Mouse (Mus musculus) thymus, postnatal 0 days (tissue): ENCODE measurements around the gene Eprs. TPM values are rescaled to one million over a fixed set of nuclear protein-coding genes. Genes with fewer than 3 reads are reported as not detected.
A peak's percentile ranks its signal among the peaks of the same experiment; 100 is the strongest.

ENCODE experiments used
- DNase-seq: peaks from one replicate; pipeline ENCODE4 v3.0.0-alpha.2; 2015; ENCODE audit warnings: low spot score
- polyA plus RNA-seq: library from polyadenylated mRNA; unstranded; fragments of >200 nt; fragmentation: Nextera tagmentation; extraction: Ambion mirVana; gene quantifications from 2 replicates; pipeline ENCODE4 v1.2.1, GENCODE M21; 2015

The Eprs gene
- polyA plus RNA-seq, 1 experiment from 2014 or later, result 89.9 TPM

DNA sequence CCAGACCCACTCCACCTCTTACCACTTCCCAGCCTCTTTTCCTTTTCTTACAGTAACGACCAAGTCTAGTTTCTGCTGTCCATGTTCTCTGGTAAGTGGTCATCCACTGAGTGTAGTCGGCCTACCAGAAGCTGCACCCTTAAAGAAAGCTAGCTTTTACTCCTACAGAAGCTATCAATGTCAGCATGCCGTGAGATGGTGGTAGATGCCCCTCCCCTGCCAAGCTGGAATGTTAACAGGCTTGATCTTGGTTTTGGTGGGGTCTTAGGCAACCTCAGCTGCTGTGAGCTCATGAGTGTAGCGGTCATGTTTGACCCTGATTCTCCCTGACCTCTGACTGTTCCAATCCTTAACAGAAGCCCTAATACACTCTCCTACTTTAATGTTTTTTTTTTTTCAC is 4.6 kb upstream of the Eprs start:
- no peak for DNase-seq

DNA sequence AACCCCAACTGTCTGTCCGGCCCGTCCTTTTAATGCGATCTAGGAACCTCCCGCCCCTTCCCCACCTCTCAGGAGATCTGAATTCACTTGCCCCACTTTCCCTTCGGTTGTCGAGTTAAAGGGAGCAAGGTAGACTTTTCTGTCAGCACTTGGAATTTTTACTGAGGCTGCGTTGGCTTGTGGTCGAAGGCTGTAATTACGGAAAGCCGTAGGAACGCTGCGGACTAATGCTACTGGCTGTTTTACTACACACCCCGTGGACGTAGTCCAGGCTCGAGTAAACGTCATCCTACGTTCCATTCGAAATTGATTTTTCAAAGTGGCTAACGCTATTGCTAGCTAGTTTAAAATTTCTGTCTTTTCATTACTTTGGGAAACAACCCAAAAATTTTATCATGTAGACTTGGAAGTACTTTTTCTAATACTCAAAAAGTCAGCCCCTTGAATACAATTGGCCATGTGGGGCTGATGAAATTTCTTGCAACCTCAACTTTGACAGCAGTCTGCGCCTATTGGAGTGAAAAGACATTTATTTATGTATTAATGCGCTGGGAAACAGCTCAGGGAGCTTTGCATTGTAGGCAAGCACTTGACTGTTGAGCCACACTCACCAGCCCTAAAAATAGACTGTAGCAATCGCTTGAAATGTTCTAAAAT is 810 bp downstream of the Eprs start:
- peak; percentile 40 for DNase-seq

DNA sequence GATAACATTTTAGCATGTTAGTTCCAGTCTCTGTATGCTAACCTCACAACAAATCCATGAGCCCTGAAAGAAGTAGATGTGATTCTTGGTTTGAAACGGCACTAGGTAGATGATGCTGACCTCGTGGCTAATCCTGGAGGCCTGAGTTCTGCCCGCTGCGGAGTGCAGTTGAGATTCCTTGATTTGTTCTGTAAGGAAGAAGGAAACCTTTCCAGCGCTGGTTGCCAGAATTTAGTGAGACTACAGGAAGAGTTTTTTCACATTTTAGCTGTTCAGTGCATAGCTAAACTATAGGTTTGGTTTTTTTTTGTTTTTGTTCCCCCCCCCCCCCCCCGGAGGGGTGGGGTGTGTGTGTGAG is 1.3 kb downstream of the Eprs start:
- DNase-seq, result no peak

DNA sequence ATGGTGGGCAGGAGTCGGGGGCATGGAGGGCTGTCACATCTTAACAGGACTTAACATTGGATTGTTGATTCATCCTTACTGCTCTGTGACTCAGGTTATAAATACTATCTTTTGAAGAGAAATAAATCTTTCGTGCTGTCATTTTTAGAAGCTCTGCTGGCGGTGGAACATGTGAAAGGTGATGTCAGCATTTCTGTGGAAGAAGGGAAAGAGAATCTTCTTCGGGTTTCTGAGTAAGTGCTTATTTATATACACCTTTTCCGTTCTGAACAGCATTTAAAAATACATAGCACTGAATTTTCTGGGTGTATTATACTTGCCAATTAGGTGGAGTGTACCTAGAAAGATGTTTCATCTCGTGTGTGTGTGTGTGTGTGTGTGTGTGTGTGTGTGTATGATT is 4.5 kb downstream of the Eprs start:
- no peak for DNase-seq

DNA sequence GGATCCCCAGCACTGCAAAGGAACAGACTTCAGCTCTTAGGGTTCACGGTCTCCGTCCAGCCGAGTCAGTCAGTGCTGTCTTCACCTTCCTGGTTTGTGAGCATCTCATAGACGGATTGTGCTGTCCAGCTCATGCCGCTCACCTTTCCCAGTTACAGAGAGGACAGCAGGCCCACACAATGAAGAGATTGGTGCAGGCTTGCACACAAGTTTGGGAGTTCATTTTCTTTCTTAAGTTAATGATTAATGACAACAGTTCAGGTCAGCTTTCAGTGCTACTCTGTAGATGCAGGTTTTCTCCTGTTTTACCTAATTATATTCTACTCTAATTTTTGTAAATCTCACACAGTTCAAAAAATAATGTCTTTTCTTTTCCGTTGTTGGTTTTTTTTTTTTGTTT is 7.1 kb downstream of the Eprs start:
- no peak for DNase-seq

DNA sequence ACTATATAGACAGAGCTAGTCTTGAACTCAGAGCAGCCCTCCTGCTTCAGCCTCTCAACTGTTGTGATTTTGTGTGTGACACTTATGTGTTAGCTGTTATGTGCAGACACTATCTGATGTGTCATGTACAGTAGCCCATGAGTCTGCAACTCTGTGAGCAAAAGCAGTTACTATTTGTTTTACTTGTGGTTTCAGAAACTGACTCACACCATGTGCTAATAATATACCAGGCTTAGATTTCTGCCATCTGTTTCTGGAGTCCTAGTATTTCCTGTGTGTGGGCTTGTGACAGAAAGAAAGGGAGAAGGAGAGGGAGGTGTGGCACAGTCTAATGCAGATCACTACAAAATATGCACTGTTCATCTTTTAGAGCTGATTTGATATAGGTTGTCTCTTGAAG is 13.5 kb downstream of the Eprs start:
- no peak for DNase-seq

DNA sequence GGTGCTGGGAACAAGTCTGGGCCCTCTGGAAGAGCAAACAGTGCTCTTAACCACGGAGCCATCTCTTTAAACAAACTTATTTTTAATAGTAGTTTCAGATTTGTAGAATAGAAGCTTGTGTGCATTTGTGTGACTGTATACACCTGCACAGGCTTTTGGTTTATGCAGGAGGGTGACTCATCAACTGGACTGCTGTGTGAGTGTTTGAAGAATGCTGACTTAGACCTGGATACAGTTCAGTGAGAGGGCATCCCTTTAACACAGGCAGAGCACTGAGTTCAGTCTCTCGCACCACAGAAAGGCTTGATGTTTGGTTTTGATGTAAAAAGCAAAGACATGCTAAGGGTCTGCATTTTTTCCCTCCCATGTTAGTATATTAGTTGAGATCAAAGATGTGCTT is 14.6 kb downstream of the Eprs start:
- no peak for DNase-seq

DNA sequence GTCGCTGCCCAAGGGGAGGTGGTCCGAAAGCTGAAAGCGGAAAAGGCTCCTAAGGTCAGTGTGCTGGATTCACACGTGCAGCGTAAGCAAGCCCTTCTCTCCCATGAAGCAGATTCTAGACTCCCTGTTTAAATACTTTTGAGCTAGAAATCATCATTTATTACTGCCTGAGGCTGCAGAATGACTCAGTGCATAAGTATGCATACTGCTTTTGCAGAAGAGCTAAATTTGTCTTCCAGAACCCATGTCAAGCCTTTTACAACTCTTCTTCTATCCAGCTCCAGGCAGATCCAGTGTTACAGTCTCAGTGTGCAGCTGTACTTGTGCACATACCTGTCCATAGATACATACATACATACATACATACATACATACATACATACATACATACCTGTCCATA is 38.8 kb downstream of the Eprs start:
- no peak for DNase-seq

DNA sequence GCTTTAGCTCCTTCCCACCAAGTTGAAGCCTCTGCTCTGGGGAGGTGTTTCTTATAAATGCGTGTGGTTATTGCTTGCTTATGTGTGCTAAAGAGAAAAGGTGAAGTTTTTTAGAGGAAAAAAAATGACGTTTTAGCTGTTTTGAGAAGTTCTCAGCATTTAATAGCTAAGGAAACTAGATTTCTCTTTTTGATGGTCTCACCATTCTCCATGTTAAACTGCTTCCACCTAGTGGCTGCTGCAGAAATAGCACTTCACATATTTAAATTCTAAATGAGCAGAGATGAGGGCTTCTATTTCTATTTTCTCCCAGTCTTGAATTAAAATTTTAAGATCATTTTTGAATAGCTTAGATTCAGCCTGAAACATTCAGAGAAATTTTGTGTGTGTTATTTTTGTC is 41.2 kb downstream of the Eprs start:
- peak; percentile 47 for DNase-seq

DNA sequence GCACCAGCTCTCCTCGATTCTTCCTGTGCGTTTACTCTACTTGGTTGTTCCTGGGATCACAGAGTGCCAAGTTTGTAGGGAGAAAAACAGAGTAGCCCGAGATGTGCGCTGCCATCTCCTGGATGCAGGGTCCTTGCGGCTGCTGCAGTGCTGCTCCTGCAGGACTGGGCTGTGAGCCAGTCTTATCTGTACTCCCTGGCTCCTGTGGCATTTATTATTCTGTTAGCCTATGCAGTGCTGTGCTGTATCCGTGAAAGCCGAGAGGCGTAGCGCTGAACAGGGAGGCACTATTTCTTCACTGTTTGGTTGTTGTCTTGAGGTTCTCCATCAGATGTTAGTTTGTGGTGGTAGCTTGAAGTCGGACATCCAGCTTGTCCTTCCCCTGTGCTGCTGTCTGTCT is 43.1 kb downstream of the Eprs start:
- no peak for DNase-seq

DNA sequence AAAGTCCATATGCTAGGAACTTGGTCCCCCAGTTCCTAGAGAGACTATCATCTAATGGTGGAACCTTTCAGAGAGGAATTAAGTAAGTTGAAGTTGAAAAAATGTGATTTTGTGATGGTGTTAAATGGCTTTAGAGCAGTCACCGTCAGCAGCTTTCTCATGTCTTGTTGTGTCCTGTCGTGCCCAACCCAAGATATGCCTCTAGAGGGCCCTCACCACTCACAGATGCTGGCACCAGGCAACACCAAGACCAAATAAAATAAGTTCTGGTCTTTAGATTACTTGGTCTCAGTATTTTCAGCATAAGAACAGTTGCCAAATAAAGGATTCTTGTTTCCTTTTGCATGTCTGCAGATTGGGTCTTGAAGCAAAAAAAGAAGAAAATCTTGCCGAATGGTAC is 47.0 kb downstream of the Eprs start:
- no peak for DNase-seq

DNA sequence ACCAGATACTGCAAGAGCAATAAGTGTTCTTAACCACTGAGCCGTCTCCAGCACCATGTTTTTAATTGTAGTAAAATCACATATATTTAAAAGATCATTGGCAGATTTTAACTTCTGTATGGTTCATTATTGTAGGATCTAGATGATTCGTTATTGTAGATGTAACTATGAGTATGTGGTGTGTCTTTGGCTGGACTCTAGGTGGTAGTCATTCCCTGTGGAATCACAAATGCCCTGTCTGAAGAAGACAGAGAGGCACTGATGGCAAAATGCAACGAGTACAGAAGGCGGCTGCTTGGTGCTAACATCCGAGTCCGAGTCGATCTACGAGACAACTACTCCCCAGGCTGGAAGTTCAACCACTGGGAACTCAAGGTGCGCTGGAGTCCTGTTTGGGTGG is 55.2 kb downstream of the Eprs start:
- no peak for DNase-seq

DNA sequence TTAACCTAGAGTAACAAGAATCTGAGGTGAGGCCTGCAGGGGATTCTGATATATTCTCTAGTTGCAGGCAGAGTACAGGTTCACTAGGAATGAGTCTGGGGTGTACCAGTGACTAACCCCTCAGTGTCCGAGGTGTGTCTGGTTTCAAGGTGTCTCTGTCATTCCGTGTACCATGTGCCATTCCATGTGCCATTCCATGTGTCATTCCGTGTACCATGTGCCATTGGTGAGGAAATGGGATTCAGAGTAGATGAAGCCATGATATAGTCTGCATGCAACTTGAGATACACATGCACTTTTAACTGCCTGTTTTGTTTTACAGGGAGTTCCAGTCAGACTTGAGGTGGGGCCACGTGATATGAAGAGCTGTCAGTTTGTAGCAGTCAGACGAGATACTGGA is 57.0 kb downstream of the Eprs start:
- no peak for DNase-seq

DNA sequence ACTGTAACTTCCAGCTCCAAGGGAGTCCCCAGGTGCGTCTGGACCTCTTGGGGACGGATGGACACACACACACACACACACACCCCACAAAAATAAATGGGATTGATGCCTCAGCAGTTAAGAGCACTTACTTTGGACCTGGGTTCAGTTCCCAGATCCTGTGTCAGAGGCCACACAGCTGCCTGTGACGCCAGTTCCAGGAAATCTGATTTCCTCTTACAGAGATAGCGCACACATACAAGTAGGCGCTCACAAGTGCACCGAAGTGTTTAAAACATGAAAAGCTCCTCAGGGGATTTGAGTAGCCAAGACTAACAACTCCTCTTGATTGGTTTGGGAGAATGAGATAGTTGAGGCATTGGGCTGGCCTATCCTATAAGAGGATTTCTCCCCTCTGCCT is 57.9 kb downstream of the Eprs start:
- DNase-seq, result no peak

DNA sequence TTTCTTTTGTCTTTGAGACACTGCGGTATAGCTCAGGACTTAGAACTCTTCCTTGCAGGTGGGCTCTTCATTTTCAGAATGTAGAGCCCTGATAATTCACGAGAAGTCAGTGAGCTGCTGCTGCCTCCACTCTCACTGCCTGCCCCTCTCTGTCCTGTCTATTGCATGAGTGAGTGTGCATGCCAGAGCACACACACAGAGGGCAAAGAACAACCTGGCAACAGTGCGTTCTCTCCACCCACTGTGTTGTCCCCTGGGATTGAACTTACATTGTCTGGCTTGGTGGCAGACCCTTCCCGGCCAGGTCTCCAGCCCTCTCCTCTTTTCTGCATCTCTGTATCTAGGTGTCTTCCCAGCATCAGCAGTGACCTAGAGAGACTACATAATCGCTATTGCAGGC is 63.7 kb downstream of the Eprs start:
- no peak for DNase-seq

DNA sequence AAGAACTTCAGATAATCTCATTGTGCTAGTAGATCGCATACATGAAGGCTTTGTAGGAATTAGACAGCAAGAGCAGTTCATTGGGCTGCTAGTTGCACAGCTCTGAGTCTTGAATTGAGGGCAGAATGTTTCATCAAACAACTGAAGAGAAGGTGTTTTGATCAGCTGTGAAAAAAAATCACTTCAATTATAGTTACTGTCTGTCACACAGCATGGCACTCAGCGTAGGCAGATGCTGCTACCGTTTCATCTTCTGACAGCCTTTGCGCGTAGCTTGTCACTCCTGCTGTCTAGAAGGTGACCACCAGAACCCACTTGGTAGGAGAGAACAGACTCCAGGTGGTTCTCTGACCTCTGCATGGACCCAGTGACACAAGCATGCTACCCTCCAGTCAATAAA is 67.6 kb downstream of the Eprs start:
- DNase-seq, result no peak

DNA sequence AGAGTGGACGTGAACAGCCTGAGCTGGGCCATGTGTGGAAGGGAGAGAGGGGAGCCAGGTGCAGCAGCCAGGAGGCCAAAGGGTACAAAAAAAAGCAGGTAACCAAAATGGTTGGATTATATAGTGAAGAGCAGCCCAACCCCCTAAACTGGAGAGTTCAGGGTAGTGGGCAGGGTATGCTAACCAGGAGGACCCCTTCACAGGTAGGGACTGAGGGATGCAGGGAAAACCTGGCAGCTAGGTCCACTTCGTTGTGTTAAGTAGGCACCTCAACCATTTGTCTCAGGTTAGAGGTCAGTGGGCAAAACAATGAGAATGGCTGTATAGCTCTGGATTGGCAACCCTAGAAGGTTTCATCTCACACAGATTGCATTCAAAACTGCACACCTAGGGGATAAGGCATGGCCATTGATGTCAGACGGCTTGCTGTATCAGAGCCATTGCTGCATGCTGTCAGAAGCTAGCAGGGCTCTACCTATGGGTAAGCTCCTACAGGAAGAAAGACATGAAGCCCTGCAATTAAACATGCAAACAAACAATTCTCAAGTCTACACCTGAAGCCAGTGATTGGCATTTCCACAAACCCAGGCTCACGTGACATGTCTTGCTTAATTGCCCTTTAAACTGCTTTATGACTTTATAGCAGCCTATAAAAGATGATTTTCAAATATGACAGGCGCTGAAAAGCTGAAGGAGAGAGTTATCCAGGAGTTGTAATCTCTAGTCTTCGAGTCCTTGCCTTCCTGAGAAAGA is 68.6 kb downstream of the Eprs start:
- no peak for DNase-seq

DNA sequence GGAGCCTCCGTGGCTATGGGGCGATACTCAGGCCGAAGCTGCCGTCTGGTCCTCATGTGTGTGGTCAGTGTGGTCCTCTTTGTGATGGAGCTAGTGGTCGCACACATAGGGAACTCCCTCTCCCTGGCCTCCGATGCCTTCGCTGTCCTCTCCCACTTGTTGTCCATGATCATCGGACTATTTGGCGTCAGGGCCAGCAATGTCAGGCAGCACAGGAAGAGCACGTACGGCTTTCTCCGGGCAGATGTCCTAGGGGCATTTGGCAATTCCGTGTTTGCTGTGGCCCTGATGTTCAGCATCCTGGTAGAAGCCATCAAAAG is 69.1 kb downstream of the Eprs start:
- DNase-seq, result no peak

DNA sequence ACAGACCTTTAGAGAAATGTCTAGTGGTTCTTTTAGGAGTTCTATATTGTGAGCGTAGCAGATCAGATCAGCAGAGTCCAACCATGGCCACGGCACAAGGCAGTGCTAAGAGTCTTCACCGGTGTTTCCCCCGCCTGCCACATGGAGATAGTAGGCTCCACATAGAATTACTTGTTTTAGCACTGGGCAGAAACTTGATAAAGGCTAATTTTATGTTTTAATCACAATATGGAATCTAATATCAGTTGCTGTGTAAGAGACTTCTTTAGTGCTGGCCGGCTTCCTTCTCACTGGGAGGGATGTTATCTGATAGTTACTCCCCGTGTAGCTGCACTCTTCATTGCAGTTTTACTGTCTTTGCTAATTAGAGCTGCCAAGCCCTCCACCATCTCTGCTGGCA is 70.3 kb downstream of the Eprs start:
- no peak for DNase-seq

DNA sequence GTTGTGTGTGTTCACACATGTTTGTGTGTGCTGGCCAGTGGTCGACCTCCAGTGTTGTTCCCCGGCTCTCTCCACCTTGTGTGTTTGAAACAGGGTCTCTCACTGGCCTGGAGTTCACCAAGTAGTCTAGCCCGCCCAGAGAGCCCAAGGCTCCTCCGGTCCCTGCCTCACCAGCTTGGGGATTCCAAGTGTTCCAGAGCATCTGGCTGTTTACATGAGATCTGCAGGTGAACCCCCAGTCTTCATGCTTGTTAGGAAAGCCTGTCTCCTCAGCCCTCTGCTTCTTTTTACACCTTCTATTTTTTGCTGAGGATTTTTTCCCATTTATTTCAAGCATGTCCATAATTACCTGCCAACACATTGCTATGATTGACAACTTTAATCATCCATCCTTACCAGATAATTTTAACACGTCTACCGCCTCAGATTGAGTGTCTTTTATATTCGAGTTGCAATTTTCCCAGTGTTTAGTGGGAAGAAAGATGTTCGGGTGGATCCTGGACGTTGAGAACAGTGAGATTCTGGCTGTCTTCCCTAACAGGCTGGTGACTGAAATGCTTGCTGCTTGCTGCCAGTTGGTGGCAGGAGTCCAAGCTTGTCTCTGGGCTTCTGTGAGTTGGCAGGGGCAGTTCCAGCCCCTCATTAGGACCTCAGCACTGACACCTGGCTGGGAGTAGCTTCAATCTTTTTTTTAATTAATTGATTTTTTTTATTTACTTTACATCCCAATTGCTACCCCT is 76.2 kb downstream of the Eprs start:
- no peak for DNase-seq

DNA sequence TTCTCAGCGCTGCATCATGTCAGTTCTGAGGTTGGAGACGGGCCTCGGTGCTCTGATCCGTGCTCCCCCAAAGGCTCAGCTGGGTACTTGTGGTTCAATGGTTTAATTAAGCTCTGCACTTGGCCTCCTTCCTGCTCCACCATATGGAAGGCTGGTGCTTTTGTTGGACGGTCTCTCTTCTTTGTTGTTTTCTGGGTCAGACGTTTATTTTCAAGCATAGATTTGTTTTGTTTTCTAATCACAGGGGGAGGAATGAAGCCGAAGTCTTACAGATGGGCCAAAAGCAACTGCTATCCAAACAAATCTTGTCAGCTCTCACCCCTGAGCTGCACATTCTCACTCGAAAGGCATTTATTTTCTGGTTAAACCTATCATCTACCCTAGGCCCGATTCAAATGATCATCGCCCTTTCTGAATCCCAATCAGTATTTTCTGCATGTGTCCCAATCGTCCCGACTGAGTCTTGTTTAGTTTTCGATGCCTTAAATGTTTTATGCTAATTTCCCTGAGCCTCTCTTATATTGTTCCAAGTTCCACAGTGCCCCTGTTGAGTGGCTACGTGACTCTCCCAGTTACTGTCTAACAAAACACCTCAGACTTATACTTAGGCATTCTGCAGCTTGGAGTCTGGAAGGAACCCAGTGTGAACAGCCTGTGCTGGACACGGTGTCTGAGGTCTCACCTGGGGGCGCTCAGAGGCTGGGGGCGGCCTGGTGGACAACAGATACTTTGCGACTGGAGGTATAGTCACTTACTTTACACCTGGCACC is 79.0 kb downstream of the Eprs start:
- DNase-seq, result no peak

DNA sequence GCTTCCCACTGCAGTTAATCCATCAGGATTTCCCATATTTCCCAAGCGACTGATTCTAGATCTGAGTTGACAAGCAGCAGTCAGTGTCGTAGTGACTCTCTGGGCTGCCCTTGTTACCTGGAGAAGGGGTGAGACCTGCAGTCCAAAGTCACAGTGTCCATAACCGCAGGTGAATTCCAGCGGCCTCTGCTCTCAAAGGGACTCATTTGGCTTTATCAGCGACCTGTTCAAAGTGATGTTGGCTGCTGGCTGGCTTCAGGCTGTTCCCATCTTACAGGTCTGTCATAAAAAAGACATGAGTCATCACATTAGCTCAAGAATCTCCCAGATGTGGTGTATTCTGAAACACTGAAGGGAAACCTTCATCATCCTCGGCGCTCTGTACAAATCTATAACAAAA is 86.1 kb downstream of the Eprs start:
- DNase-seq, result no peak
